Mouse (Mus musculus): Measurements from ENCODE around the gene Rhobtb1. TPM values are rescaled to one million over a fixed set of nuclear protein-coding genes. Genes with fewer than 3 reads are reported as not detected.

The Rhobtb1 gene
- polyA plus RNA-seq, 1 experiment from 2014 or later: 20.2 TPM

GRCm38 (mm10) chr10:69278764-69279606 is 127.8 kb downstream of the Rhobtb1 start:
- 42% methylated on average over 18 of the region's 18 CpGs for WGBS
- Histone ChIP-seq H3K4me1 (peaks cover 15% of the 10 kb centered on the region), H3K4me3 (no peak overlapping the region), H3K27me3 (ENCODE audit: low read depth, poor library complexity, severe bottlenecking) (peaks cover 48% of the 10 kb centered on the region), H3K27ac (0 out of 2 replicates have a peak overlapping the region, but pooled peaks have one; percentile 1), H3K9me3 (replicated peaks) (no peaks in the 10 kb centered on the region), H3K36me3 (peaks cover 20% of the 10 kb centered on the region; the same call in 1 of the 2 replicates)
- peak; percentile 54 for DNase-seq (ENCODE audit: low spot score)

DNA sequence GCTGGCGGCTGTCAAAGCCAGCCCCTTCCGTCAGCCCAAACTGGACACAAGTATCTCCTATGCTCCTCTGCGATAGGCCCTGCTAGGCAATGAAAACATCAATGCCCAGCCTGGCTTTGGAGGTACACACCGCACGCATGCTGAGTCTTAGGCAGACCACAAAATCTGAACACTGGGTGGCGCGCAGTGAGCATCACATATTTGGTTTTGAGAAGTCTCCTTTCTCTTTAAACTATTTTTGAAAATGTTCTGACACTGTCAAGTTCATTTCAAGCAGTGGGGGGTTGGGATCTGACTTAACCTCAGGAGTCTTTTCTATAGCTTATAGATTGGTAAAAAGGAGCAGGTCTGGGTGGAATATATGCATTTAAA is 128.4 kb downstream of the Rhobtb1 start:
- Histone ChIP-seq H3K4me3 (no peak overlapping the region), H3K36me3 (peaks cover 18% of the 10 kb centered on the region; the same call in 1 of the 2 replicates), H3K27ac (no peak overlapping the region), H3K9me3 (replicated peaks) (no peaks in the 10 kb centered on the region), H3K4me1 (peaks cover 15% of the 10 kb centered on the region), H3K27me3 (ENCODE audit: low read depth, poor library complexity, severe bottlenecking) (peaks cover 50% of the 10 kb centered on the region)
- no peak for DNase-seq (ENCODE audit: low spot score)
- 89% methylated on average over 7 of the region's 7 CpGs for WGBS

- peaks cover 37% of the 10 kb centered on the region for H3K27me3 ChIP-seq (ENCODE audit: low read depth, poor library complexity, severe bottlenecking)
- H3K27ac ChIP-seq: no peak overlapping the region
- peaks cover 46% of the 10 kb centered on the region for H3K36me3 ChIP-seq
- WGBS: 96% methylated on average over 3 of the region's 3 CpGs
- no peak for DNase-seq (ENCODE audit: low spot score)
- H3K9me3 ChIP-seq (replicated peaks): no peaks in the 10 kb centered on the region
- no peaks in the 10 kb centered on the region for H3K4me1 ChIP-seq
- H3K4me3 ChIP-seq: no peak overlapping the region
Measured at GRCm38 (mm10) chr10:69286939-69287338, 135.7 kb downstream of the Rhobtb1 start.

GRCm38 (mm10) chr10:69288086-69288485 is 136.9 kb downstream of the Rhobtb1 start:
- Histone ChIP-seq H3K4me1 (no peaks in the 10 kb centered on the region), H3K27me3 (ENCODE audit: low read depth, poor library complexity, severe bottlenecking) (peaks cover 26% of the 10 kb centered on the region), H3K4me3 (no peak overlapping the region), H3K9me3 (replicated peaks) (no peaks in the 10 kb centered on the region), H3K27ac (no peak overlapping the region), H3K36me3 (peaks cover 38% of the 10 kb centered on the region)
- WGBS: 93% methylated on average over 4 of the region's 4 CpGs
- DNase-seq (ENCODE audit: low spot score): no peak

DNA sequence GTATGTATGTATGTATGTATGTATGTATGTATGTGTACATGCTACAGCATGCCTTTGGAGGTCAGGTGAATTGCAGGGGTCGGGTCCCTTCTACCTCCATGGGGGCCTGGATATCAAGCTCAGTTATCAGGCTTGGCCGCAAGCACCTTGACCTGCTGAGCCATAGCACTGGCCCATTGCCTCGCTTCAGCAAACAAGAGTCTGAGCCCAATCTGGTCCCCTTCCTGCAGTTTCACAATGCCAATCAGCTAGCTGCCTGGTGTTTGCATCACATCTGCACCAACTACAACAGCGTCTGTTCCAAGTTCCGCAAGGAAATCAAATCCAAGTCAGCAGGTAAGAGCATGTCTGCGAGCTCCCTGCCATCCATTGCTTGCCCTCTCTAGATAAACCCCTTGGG is 137.5 kb downstream of the Rhobtb1 start:
- DNase-seq (ENCODE audit: low spot score): no peak
- no peaks in the 10 kb centered on the region for H3K4me1 ChIP-seq
- H3K9me3 ChIP-seq (replicated peaks): no peaks in the 10 kb centered on the region
- 84% methylated on average over 6 of the region's 6 CpGs for WGBS
- H3K4me3 ChIP-seq: no peak overlapping the region
- H3K27me3 ChIP-seq (ENCODE audit: low read depth, poor library complexity, severe bottlenecking): peaks cover 19% of the 10 kb centered on the region; the same call in 1 of the 2 replicates
- H3K36me3 ChIP-seq: peaks cover 36% of the 10 kb centered on the region
- no peak overlapping the region for H3K27ac ChIP-seq

DNA sequence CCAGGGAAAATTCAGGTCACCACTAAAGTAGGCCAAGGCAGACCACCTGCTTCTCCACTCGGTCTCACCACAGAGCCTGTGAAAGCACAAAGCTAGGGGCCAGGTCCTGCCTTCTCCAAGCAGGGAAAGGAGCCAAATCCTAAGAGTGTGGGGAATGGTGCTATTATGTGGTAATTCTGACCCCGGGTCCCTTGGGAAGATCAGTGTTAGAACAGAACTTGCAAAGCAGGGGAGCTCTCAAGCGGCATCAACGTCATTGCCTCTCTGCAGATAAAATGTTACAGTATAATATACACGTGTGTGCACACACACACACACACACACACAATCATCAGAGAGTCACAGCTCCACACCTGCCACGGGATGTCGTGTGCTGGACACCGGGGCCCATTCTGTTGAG is 139.5 kb downstream of the Rhobtb1 start:
- no peaks in the 10 kb centered on the region for H3K9me3 ChIP-seq (replicated peaks)
- H3K27ac ChIP-seq: no peak overlapping the region
- H3K4me3 ChIP-seq: no peak overlapping the region
- H3K36me3 ChIP-seq: peaks cover 26% of the 10 kb centered on the region
- 96% methylated on average over 8 of the region's 8 CpGs for WGBS
- H3K27me3 ChIP-seq (ENCODE audit: low read depth, poor library complexity, severe bottlenecking): 0 out of 2 replicates have a peak, but pooled peaks cover 3% of the 10 kb centered on the region
- H3K4me1 ChIP-seq: peaks cover 4% of the 10 kb centered on the region; the same call in 1 of the 2 replicates
- no peak for DNase-seq (ENCODE audit: low spot score)

GRCm38 (mm10) chr10:69295919-69296318 is 144.7 kb downstream of the Rhobtb1 start:
- no peaks in the 10 kb centered on the region for H3K27me3 ChIP-seq (ENCODE audit: low read depth, poor library complexity, severe bottlenecking)
- 88% methylated on average over 9 of the region's 9 CpGs for WGBS
- no peaks in the 10 kb centered on the region for H3K36me3 ChIP-seq
- H3K4me1 ChIP-seq: peaks cover 6% of the 10 kb centered on the region; the same call in 1 of the 2 replicates
- H3K4me3 ChIP-seq: no peak overlapping the region
- H3K9me3 ChIP-seq (replicated peaks): no peaks in the 10 kb centered on the region
- no peak overlapping the region for H3K27ac ChIP-seq
- DNase-seq (ENCODE audit: low spot score): no peak

DNA sequence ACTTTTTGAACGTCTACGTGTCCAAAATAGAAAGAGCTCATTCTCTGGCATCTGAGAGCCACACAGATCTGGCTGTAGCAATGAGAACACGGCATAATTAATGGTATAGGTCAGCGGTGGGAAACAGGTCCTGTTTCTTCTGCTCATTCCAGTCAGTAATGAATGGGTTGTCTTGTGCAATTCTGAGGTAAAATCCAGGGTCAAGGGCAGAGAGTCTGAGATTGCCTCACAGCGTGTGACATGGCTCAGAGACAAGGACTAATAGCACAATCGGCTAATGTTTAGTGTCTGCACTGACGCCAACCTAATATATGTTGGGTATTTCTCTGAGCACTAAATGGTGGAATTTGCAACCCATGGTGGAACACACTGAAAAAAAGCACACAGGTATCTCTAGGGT is 148.8 kb downstream of the Rhobtb1 start:
- H3K4me3 ChIP-seq: no peak overlapping the region
- no peak overlapping the region for H3K27ac ChIP-seq
- 90% methylated on average over 7 of the region's 7 CpGs for WGBS
- no peaks in the 10 kb centered on the region for H3K36me3 ChIP-seq
- H3K4me1 ChIP-seq: peaks cover 6% of the 10 kb centered on the region; the same call in 1 of the 2 replicates
- H3K9me3 ChIP-seq (replicated peaks): no peaks in the 10 kb centered on the region
- H3K27me3 ChIP-seq (ENCODE audit: low read depth, poor library complexity, severe bottlenecking): no peaks in the 10 kb centered on the region
- no peak for DNase-seq (ENCODE audit: low spot score)

GRCm38 (mm10) chr10:69302667-69303066 is 151.4 kb downstream of the Rhobtb1 start:
- WGBS: 90% methylated on average over 3 of the region's 3 CpGs
- no peaks in the 10 kb centered on the region for H3K27me3 ChIP-seq (ENCODE audit: low read depth, poor library complexity, severe bottlenecking)
- no peak overlapping the region for H3K4me3 ChIP-seq
- H3K27ac ChIP-seq: no peak overlapping the region
- no peaks in the 10 kb centered on the region for H3K36me3 ChIP-seq
- no peak for DNase-seq (ENCODE audit: low spot score)
- no peaks in the 10 kb centered on the region for H3K9me3 ChIP-seq (replicated peaks)
- H3K4me1 ChIP-seq: peaks cover 8% of the 10 kb centered on the region; the same call in 1 of the 2 replicates

GRCm38 (mm10) chr10:69304819-69305218 is 153.6 kb downstream of the Rhobtb1 start:
- Histone ChIP-seq H3K27ac (no peak overlapping the region), H3K9me3 (replicated peaks) (no peaks in the 10 kb centered on the region), H3K27me3 (ENCODE audit: low read depth, poor library complexity, severe bottlenecking) (no peaks in the 10 kb centered on the region), H3K4me3 (no peak overlapping the region), H3K4me1 (peaks cover 8% of the 10 kb centered on the region; the same call in 1 of the 2 replicates), H3K36me3 (no peaks in the 10 kb centered on the region)
- no peak for DNase-seq (ENCODE audit: low spot score)
- 89% methylated on average over 3 of the region's 3 CpGs for WGBS

DNA sequence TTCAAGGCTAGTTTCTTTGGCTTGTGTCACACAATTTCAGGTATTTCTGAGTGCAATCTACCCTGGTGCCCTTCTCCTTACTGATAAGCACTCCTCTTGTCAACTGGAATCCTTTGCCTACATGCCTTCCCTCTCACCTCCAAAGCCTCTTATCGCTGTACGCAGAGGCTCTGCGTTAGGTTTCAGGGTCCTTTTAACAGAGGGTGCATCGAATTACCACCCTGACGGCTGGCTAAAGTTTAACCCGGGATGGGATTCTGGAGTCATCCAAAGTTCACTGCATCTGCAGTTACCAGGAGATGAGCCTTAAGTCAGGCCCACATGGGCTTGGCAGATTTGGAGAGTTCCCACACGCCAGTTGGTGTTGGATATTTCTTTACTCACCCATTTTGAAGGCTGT is 154.4 kb downstream of the Rhobtb1 start:
- H3K9me3 ChIP-seq (replicated peaks): no peaks in the 10 kb centered on the region
- H3K4me3 ChIP-seq: no peak overlapping the region
- H3K27ac ChIP-seq: no peak overlapping the region
- peaks cover 8% of the 10 kb centered on the region; the same call in 1 of the 2 replicates for H3K4me1 ChIP-seq
- no peaks in the 10 kb centered on the region for H3K36me3 ChIP-seq
- no peaks in the 10 kb centered on the region for H3K27me3 ChIP-seq (ENCODE audit: low read depth, poor library complexity, severe bottlenecking)
- no peak for DNase-seq (ENCODE audit: low spot score)
- WGBS: 37% methylated on average over 7 of the region's 7 CpGs

DNA sequence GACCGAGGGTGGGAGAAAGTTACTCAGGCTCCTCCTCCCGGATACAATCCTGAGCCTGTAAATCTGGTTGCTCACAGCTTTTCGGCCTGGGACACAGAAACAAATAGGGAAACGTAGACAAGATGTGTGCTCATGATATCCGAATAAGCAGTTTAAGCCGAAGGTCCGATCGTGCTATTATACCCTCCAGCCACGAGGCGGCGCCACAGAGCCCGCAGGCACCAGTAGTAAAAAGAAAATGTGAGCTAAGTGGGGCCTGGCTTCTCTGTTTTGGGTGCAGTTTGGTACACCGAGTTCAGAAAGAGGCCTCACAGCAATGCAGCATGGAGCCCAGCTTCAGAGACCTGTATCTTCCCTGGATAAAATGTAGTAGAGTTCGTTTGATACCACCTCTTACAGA is 155.0 kb downstream of the Rhobtb1 start:
- Histone ChIP-seq H3K27ac (no peak overlapping the region), H3K36me3 (no peaks in the 10 kb centered on the region), H3K4me1 (peaks cover 8% of the 10 kb centered on the region; the same call in 1 of the 2 replicates), H3K9me3 (replicated peaks) (no peaks in the 10 kb centered on the region), H3K27me3 (ENCODE audit: low read depth, poor library complexity, severe bottlenecking) (no peaks in the 10 kb centered on the region), H3K4me3 (no peak overlapping the region)
- peak; percentile 59 for DNase-seq (ENCODE audit: low spot score)
- 58% methylated on average over 14 of the region's 14 CpGs for WGBS

- Histone ChIP-seq H3K27ac (no peak overlapping the region), H3K9me3 (replicated peaks) (no peaks in the 10 kb centered on the region), H3K4me1 (peaks cover 8% of the 10 kb centered on the region; the same call in 1 of the 2 replicates), H3K36me3 (no peaks in the 10 kb centered on the region), H3K4me3 (no peak overlapping the region), H3K27me3 (ENCODE audit: low read depth, poor library complexity, severe bottlenecking) (no peaks in the 10 kb centered on the region)
- DNase-seq (ENCODE audit: low spot score): peak; percentile 72
- 41% methylated on average over 5 of the region's 5 CpGs for WGBS
Measured at GRCm38 (mm10) chr10:69307067-69307466, 155.8 kb downstream of the Rhobtb1 start.

Data from limb, embryonic 10.5 days (tissue).